Mouse (Mus musculus) erythroblast, embryonic 14.5 days (primary cell): ENCODE measurements around the gene Rsl24d1. TPM values are rescaled to one million over a fixed set of nuclear protein-coding genes. Genes with fewer than 3 reads are reported as not detected.

Source experiments
- H3K27me3 ChIP-seq: 2 replicates; pipeline ENCODE4 v1.6.1; 2012; ENCODE audit warnings: inconsistent platforms; ENCODE audit not compliant: control insufficient read depth
- H3K36me3 ChIP-seq: 2 replicates; pipeline ENCODE4 v1.6.1; 2012; ENCODE audit warnings: mild to moderate bottlenecking, inconsistent platforms; ENCODE audit not compliant: control insufficient read depth
- H3K4me1 ChIP-seq: 2 replicates; pipeline ENCODE4 v1.6.1; 2012; ENCODE audit warnings: inconsistent platforms; ENCODE audit not compliant: control insufficient read depth
- H3K4me3 ChIP-seq: replicated peaks from 2 replicates; pipeline ENCODE3; 2012; ENCODE audit warnings: moderate library complexity, mild to moderate bottlenecking, inconsistent platforms
- H3K9me3 ChIP-seq: 2 replicates; pipeline ENCODE4 v1.6.1; 2012; ENCODE audit warnings: low read length, inconsistent platforms, mixed read lengths; ENCODE audit not compliant: control insufficient read depth
- GATA1 ChIP-seq: IDR thresholded peaks from 2 replicates; pipeline ENCODE4 v1.6.1; 2012; ENCODE audit warnings: low read length, inconsistent platforms, mixed read lengths
- TAL1 ChIP-seq: IDR thresholded peaks from 3 replicates; pipeline ENCODE4 v1.6.1; 2012; ENCODE audit warnings: low read length, inconsistent platforms, mixed read lengths
- polyA plus RNA-seq: library from polyadenylated mRNA; stranded (reverse); fragments of >175 nt; gene quantifications from 2 replicates; pipeline ENCODE4 v1.2.3, GENCODE M21; 2012

The Rsl24d1 gene
- polyA plus RNA-seq, 1 experiment, result 0.10 TPM

DNA sequence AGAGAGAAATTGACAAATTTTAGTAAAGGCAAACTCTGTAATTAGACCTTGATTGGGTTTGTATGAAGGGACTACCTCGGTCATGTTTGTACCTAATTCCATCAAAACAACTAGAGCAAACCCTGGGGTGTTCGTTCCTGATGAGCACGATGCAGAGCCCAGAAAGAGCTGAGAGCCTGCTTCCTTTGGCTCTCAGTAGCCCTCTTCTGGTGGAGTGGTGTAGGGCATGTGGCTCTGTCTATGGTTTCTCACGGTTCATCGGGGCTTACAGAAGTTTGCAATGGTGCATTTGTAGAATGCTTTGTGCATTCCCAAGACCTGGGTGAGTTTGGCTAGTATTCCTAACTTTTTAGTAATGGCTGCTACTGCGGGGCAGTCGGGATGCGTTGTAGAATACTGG lies 8.5 kb downstream of the Rsl24d1 start:
- peaks cover 84% of the 10 kb centered on the region for H3K36me3 ChIP-seq
- no peaks in the 10 kb centered on the region for H3K27me3 ChIP-seq
- TF ChIP-seq TAL1 (no peak), GATA1 (no peak)
- no peaks in the 10 kb centered on the region for H3K9me3 ChIP-seq
- H3K4me1 ChIP-seq, result peaks cover 6% of the 10 kb centered on the region
- H3K4me3 ChIP-seq, result no peak overlapping the region

DNA sequence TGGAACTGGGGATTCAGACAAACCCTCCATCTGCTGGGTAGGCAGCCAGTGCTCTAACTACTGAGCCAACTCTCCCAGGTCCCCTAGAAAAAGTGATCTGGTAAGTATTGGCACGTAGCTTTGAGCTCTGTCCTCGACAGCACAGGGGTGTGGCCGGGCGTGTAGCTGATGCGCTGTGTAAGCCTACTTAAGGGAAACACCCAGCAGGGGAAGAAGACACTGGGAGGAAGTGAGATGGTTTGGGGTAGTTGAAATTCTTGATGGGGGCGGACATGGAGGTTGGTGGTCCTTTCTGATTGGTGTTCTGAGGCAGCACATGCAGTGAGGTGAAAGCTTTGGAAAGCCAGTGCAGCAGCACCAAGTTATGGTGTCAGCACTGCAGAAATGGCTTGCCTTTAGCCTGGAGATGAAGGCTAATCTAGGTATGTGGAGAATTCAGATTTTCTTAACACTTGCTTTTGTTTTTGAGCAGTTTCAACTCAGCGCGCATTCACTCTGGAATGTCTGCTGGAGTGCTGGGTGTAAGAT lies 11.9 kb downstream of the Rsl24d1 start:
- Histone ChIP-seq H3K9me3 (no peaks in the 10 kb centered on the region), H3K4me1 (peaks cover 6% of the 10 kb centered on the region), H3K4me3 (no peak overlapping the region), H3K27me3 (no peaks in the 10 kb centered on the region), H3K36me3 (peaks cover 92% of the 10 kb centered on the region)
- TF ChIP-seq GATA1, result no peak
- no peak for TF ChIP-seq TAL1

GRCm38 (mm10) chr9:73127457-73127856 lies 14.2 kb downstream of the Rsl24d1 start:
- Histone ChIP-seq H3K4me1 (peaks cover 6% of the 10 kb centered on the region), H3K27me3 (no peaks in the 10 kb centered on the region), H3K4me3 (no peak overlapping the region), H3K36me3 (peaks cover 68% of the 10 kb centered on the region), H3K9me3 (no peaks in the 10 kb centered on the region)
- no peak for TF ChIP-seq TAL1
- TF ChIP-seq GATA1, result no peak

GRCm38 (mm10) chr9:73129875-73130274 lies 16.6 kb downstream of the Rsl24d1 start:
- TF ChIP-seq TAL1, result no peak
- TF ChIP-seq GATA1, result no peak
- no peaks in the 10 kb centered on the region for H3K27me3 ChIP-seq
- peaks cover 4% of the 10 kb centered on the region for H3K4me1 ChIP-seq
- H3K9me3 ChIP-seq, result no peaks in the 10 kb centered on the region
- H3K4me3 ChIP-seq, result no peak overlapping the region
- peaks cover 48% of the 10 kb centered on the region for H3K36me3 ChIP-seq

- Histone ChIP-seq H3K9me3 (no peaks in the 10 kb centered on the region), H3K4me1 (no peaks in the 10 kb centered on the region), H3K4me3 (no peak overlapping the region), H3K27me3 (no peaks in the 10 kb centered on the region), H3K36me3 (peaks cover 41% of the 10 kb centered on the region)
- no peak for TF ChIP-seq TAL1
- no peak for TF ChIP-seq GATA1
Measured at GRCm38 (mm10) chr9:73130529-73130928, 17.3 kb downstream of the Rsl24d1 start.

DNA sequence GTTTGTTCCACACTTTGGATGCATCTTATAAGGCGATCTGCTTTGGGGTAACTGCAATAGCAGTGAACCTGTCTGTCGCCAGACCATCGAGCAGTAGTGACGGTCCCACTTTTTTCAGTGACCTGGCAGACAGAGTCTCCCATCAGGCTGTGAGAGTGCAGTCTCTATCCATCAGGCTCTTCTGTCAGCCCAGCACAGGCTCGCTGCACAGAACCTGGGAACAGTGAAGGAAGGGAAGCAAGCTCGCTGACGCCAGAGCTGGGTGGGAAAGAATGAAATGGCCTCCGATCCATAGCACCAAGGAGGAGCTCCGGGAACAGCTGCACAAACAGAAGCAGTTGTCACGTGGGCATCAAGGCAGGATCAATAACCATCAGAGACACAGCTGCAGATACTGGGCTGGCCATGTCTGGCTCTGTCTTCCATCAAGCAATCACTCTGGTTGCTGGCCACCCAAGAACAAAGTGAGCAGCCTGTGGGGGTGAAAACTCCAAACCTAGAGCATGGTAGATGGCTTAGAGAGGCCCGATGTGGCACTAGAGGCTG lies 24.2 kb downstream of the Rsl24d1 start:
- TF ChIP-seq GATA1 (no peak), TAL1 (no peak)
- no peaks in the 10 kb centered on the region for H3K36me3 ChIP-seq
- H3K4me3 ChIP-seq, result no peak overlapping the region
- no peaks in the 10 kb centered on the region for H3K9me3 ChIP-seq
- H3K27me3 ChIP-seq, result no peaks in the 10 kb centered on the region
- H3K4me1 ChIP-seq, result no peaks in the 10 kb centered on the region

- TF ChIP-seq TAL1, result no peak
- Histone ChIP-seq H3K4me1 (no peaks in the 10 kb centered on the region), H3K4me3 (no peak overlapping the region), H3K36me3 (no peaks in the 10 kb centered on the region; the same call in 1 of the 2 replicates), H3K9me3 (peaks cover 18% of the 10 kb centered on the region), H3K27me3 (no peaks in the 10 kb centered on the region; the same call in 1 of the 2 replicates)
Measured at GRCm38 (mm10) chr9:73154347-73154746, 41.1 kb downstream of the Rsl24d1 start.

GRCm38 (mm10) chr9:73157968-73158367 lies 44.7 kb downstream of the Rsl24d1 start:
- no peaks in the 10 kb centered on the region for H3K4me1 ChIP-seq
- H3K27me3 ChIP-seq, result no peaks in the 10 kb centered on the region; the same call in 1 of the 2 replicates
- peaks cover 18% of the 10 kb centered on the region for H3K9me3 ChIP-seq
- TF ChIP-seq TAL1, result no peak
- no peak for TF ChIP-seq GATA1
- no peaks in the 10 kb centered on the region; the same call in 1 of the 2 replicates for H3K36me3 ChIP-seq
- no peak overlapping the region for H3K4me3 ChIP-seq

GRCm38 (mm10) chr9:73159265-73159664 lies 46.0 kb downstream of the Rsl24d1 start:
- TF ChIP-seq TAL1 (no peak), GATA1 (no peak)
- H3K9me3 ChIP-seq, result peaks cover 18% of the 10 kb centered on the region
- H3K27me3 ChIP-seq, result peaks cover 3% of the 10 kb centered on the region
- H3K36me3 ChIP-seq, result no peaks in the 10 kb centered on the region; the same call in 1 of the 2 replicates
- no peak overlapping the region for H3K4me3 ChIP-seq
- no peaks in the 10 kb centered on the region for H3K4me1 ChIP-seq
